Comparison of ENCODE assay signal across 9 mouse cellular contexts in the genomic region with DNA sequence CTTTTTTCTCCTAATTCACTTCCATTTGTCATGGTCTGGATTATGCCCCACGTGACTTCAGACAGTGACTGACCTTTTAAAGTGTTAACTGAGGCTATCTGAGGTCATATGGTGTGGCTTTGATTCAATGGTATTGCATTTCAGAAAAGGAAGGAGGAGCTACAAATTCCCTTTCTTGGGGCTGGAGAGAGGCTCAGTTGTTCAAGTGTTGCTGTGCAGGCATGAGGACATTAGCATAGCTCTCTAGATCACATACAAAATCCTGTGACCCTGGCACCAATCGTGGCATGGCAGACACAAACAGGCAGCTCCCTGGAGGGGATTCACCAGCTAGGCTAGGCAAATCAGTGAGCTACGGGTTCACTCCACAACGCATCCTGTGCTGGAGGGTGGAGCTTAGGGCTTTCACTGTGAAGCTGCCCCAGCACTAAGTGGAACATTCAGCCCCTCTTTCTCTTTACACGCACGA.
DNase-seq lines count a peak whose midpoint lies in the region; ATAC-seq lines count a peak whose summit lies in the region.
"Had no signal": no experiment of that assay in that cellular context is flagged by ENCODE, and none has a peak within 500 bp of the region (broad histone marks: within the 10 kb centered on the region; RNA-seq: fewer than 3 reads in every experiment).

No protein-coding gene starts in this region.

- no peak overlapping the region for H3K27ac ChIP-seq in heart, embryonic 12.5 days (ENCODE audit: poor library complexity, severe bottlenecking)
- peak overlapping the region; percentile 71 for H3K27ac ChIP-seq in hindbrain, embryonic 10.5 days
- no peak overlapping the region for H3K27ac ChIP-seq in midbrain, embryonic 15.5 days

- peak overlapping the region; percentile 41 for H3K4me2 ChIP-seq in heart, embryonic 12.5 days
- H3K4me2 ChIP-seq in midbrain, embryonic 15.5 days = no peak overlapping the region

- no peaks in the 10 kb centered on the region for H3K36me3 ChIP-seq in heart, embryonic 12.5 days
- no peaks in the 10 kb centered on the region for H3K36me3 ChIP-seq in hindbrain, embryonic 10.5 days
- no peaks in the 10 kb centered on the region for H3K36me3 ChIP-seq in midbrain, embryonic 15.5 days (replicated peaks)

- H3K4me1 ChIP-seq in heart, embryonic 12.5 days (replicated peaks) = peaks cover 9% of the 10 kb centered on the region
- peaks cover 27% of the 10 kb centered on the region for H3K4me1 ChIP-seq in hindbrain, embryonic 10.5 days (replicated peaks)
- H3K4me1 ChIP-seq in midbrain, embryonic 15.5 days = peaks cover 10% of the 10 kb centered on the region

- ATAC-seq in heart, embryonic 12.5 days (ENCODE audit: insufficient number of reproducible peaks, low FRiP score) = no peak
- peak; percentile 74 for ATAC-seq in midbrain, embryonic 15.5 days (replicated peaks)

- no peak for DNase-seq in heart, adult 8-10 months (ENCODE audit: low spot score)
- peak; percentile 25 for DNase-seq in T-cell, adult 2 months (ENCODE audit: low spot score)
- peak; percentile 29 for DNase-seq in hindbrain, embryonic 10.5 days (ENCODE audit: low spot score)
- no peak for DNase-seq in cerebellum, adult 8-10 months
- DNase-seq in layer of hippocampus, adult 11-12 months (ENCODE audit: low spot score) = no peak
- DNase-seq in thymus, postnatal 36 days = no peak
- DNase-seq: lung, adult 18-20 months had no signal

- WGBS in heart, embryonic 12.5 days = 5% methylated on average over 6 of the region's 6 CpGs
- WGBS in hindbrain, embryonic 10.5 days = 4% methylated on average over 6 of the region's 6 CpGs
- WGBS in midbrain, embryonic 15.5 days = 3% methylated on average over 6 of the region's 6 CpGs

- no peaks in the 10 kb centered on the region for H3K27me3 ChIP-seq in heart, embryonic 12.5 days (replicated peaks)
- H3K27me3 ChIP-seq in hindbrain, embryonic 10.5 days (ENCODE audit: insufficient read depth, poor library complexity, severe bottlenecking) = no peaks in the 10 kb centered on the region
- H3K27me3 ChIP-seq in midbrain, embryonic 15.5 days (replicated peaks) = no peaks in the 10 kb centered on the region

- H3K9me3 ChIP-seq in heart, embryonic 12.5 days (replicated peaks) = no peaks in the 10 kb centered on the region
- no peaks in the 10 kb centered on the region for H3K9me3 ChIP-seq in hindbrain, embryonic 10.5 days
- no peaks in the 10 kb centered on the region for H3K9me3 ChIP-seq in midbrain, embryonic 15.5 days

- H3K4me3 ChIP-seq in heart, embryonic 12.5 days = no peak overlapping the region
- H3K4me3 ChIP-seq in hindbrain, embryonic 10.5 days = no peak overlapping the region; the same call in 1 of the 2 replicates
- no peak overlapping the region for H3K4me3 ChIP-seq in midbrain, embryonic 15.5 days

- H3K9ac ChIP-seq in heart, embryonic 12.5 days = 0 out of 2 replicates have a peak overlapping the region, but pooled peaks have one; percentile 29
- H3K9ac ChIP-seq in midbrain, embryonic 15.5 days = no peak overlapping the region

Comparison
In these comparisons a context has a peak if more than half of its experiments do, and no peak if none do; other contexts are left out.
1. DNase-seq: peak in T-cell, adult 2 months (single experiment) and hindbrain, embryonic 10.5 days (single experiment); none in heart, adult 8-10 months (single experiment), cerebellum, adult 8-10 months (single experiment), layer of hippocampus, adult 11-12 months (single experiment) and thymus, postnatal 36 days (0 of 2).